Mouse (Mus musculus) kidney, postnatal 0 days (tissue): ENCODE data around the gene Tenm3. TPM values are rescaled to one million over a fixed set of nuclear protein-coding genes. Genes with fewer than 3 reads are reported as not detected.

Experiments used
- ATAC-seq: fragments of 200-750 bp; cut with Nextera tagmentation; replicated peaks from 2 replicates; pipeline ENCODE4 v1.8.0; 2017; ENCODE audit warnings: low read depth, moderate number of reproducible peaks, moderate TSS enrichment, moderate library complexity; ENCODE audit not compliant: low FRiP score
- DNase-seq: peaks from one replicate; pipeline ENCODE4 v3.0.0-alpha.2; 2016; ENCODE audit warnings: low spot score
- H3K27ac ChIP-seq: fragments of 300-500 bp; sonication (generic); 2 replicates; pipeline ENCODE4 v1.5.1; 2014; ENCODE audit warnings: mild to moderate bottlenecking
- H3K27me3 ChIP-seq: fragments of 300-500 bp; sonication (generic); 2 replicates; pipeline ENCODE4 v1.6.1; 2014; ENCODE audit warnings: low read length, mixed read lengths; ENCODE audit not compliant: insufficient read depth
- H3K36me3 ChIP-seq: fragments of 300-500 bp; sonication (generic); 2 replicates; pipeline ENCODE4 v1.6.1; 2014; ENCODE audit warnings: low read length, mixed read lengths; ENCODE audit not compliant: insufficient read depth
- H3K4me1 ChIP-seq: fragments of 300-500 bp; sonication (generic); replicated peaks from 2 replicates; pipeline ENCODE4 v1.6.1; 2014; ENCODE audit warnings: antibody characterized with exemption, low read length, mixed read lengths; ENCODE audit not compliant: insufficient read depth
- H3K4me2 ChIP-seq: fragments of 300-500 bp; sonication (generic); 2 replicates; pipeline ENCODE4 v1.6.1; 2014; ENCODE audit warnings: mild to moderate bottlenecking, low read length, moderate library complexity, mixed read lengths
- H3K4me3 ChIP-seq: fragments of 300-500 bp; sonication (generic); replicated peaks from 2 replicates; pipeline ENCODE4 v1.5.1; 2014; ENCODE audit warnings: low read depth, low read length
- H3K9ac ChIP-seq: fragments of 300-500 bp; sonication (generic); 2 replicates; pipeline ENCODE4 v1.6.1; 2014; ENCODE audit warnings: low read depth, low read length
- H3K9me3 ChIP-seq: fragments of 300-500 bp; sonication (generic); replicated peaks from 2 replicates; pipeline ENCODE4 v1.6.1; 2016; ENCODE audit warnings: low read length, inconsistent platforms, mixed read lengths
- CTCF ChIP-seq: IDR thresholded peaks from 2 replicates; pipeline ENCODE4 v1.5.1; 2016; ENCODE audit warnings: antibody characterized with exemption, low read depth, mild to moderate bottlenecking, moderate library complexity
- WGBS: fragments of 180-500 bp; shearing (Covaris S2); extraction: QIAGEN DNeasy Blood & Tissue Kit; methylation state at CpG from one replicate; pipeline ENCODE4 v1.1.7; 2014; 5-methylcytosine and 5-hydroxymethylcytosine counted together
- polyA plus RNA-seq: library from polyadenylated mRNA; unstranded; fragments of >200 nt; fragmentation: Nextera tagmentation; extraction: Ambion mirVana; gene quantifications from 2 replicates; pipeline ENCODE4 v1.2.1, GENCODE M21; 2015

The Tenm3 gene
- polyA plus RNA-seq, 1 experiment from 2014 or later, result 15.3 TPM

- no peak overlapping the region for H3K27ac ChIP-seq
- H3K36me3 ChIP-seq, result no peaks in the 10 kb centered on the region
- no peak for TF ChIP-seq CTCF
- DNase-seq (no peak), ATAC-seq (no peak)
- H3K4me3 ChIP-seq, result no peak overlapping the region
- H3K9me3 ChIP-seq, result no peaks in the 10 kb centered on the region
- H3K4me2 ChIP-seq, result no peak overlapping the region
- no peaks in the 10 kb centered on the region for H3K4me1 ChIP-seq
- WGBS, result 71% methylated on average over 9 of the region's 9 CpGs
- no peaks in the 10 kb centered on the region for H3K27me3 ChIP-seq
- H3K9ac ChIP-seq, result no peak overlapping the region
Measured at GRCm38 (mm10) chr8:48203611-48204010, 640.1 kb downstream of the Tenm3 start.

- ATAC-seq (no peak), DNase-seq (no peak)
- Histone ChIP-seq H3K27ac (no peak overlapping the region), H3K36me3 (no peaks in the 10 kb centered on the region), H3K9me3 (no peaks in the 10 kb centered on the region), H3K27me3 (no peaks in the 10 kb centered on the region), H3K4me3 (no peak overlapping the region), H3K4me2 (no peak overlapping the region), H3K9ac (no peak overlapping the region), H3K4me1 (no peaks in the 10 kb centered on the region)
- TF ChIP-seq CTCF, result no peak
- 66% methylated on average over 6 of the region's 6 CpGs for WGBS
Measured at GRCm38 (mm10) chr8:48203161-48203560, 640.6 kb downstream of the Tenm3 start.

GRCm38 (mm10) chr8:48202632-48203031, 641.1 kb downstream of the Tenm3 start:
- Histone ChIP-seq H3K27me3 (no peaks in the 10 kb centered on the region), H3K36me3 (no peaks in the 10 kb centered on the region), H3K27ac (no peak overlapping the region), H3K4me1 (no peaks in the 10 kb centered on the region), H3K4me2 (no peak overlapping the region), H3K9ac (no peak overlapping the region), H3K9me3 (no peaks in the 10 kb centered on the region), H3K4me3 (no peak overlapping the region)
- TF ChIP-seq CTCF, result no peak
- ATAC-seq (no peak), DNase-seq (no peak)
- WGBS, result 80% methylated on average over 3 of the region's 3 CpGs

GRCm38 (mm10) chr8:48199171-48199570, 644.6 kb downstream of the Tenm3 start:
- no peak for ATAC-seq
- WGBS, result 95% methylated on average over 9 of the region's 9 CpGs
- no peak overlapping the region for H3K4me3 ChIP-seq

GRCm38 (mm10) chr8:48195971-48196370, 647.8 kb downstream of the Tenm3 start:
- ATAC-seq (no peak), DNase-seq (no peak)

More at GRCm38 (mm10) chr8:48199171-48199570, 644.6 kb downstream of the Tenm3 start:
- Histone ChIP-seq H3K4me2 (no peak overlapping the region), H3K4me1 (no peaks in the 10 kb centered on the region), H3K27me3 (no peaks in the 10 kb centered on the region), H3K36me3 (no peaks in the 10 kb centered on the region), H3K9ac (no peak overlapping the region), H3K27ac (no peak overlapping the region), H3K9me3 (no peaks in the 10 kb centered on the region)
- no peak for TF ChIP-seq CTCF
- DNase-seq, result no peak

GRCm38 (mm10) chr8:48188586-48188985, 655.2 kb downstream of the Tenm3 start:
- H3K4me3 ChIP-seq, result no peak overlapping the region
- no peaks in the 10 kb centered on the region for H3K27me3 ChIP-seq
- H3K9me3 ChIP-seq, result no peaks in the 10 kb centered on the region
- H3K4me2 ChIP-seq, result no peak overlapping the region
- no peak for ATAC-seq
- no peaks in the 10 kb centered on the region for H3K4me1 ChIP-seq
- H3K9ac ChIP-seq, result no peak overlapping the region
- H3K36me3 ChIP-seq, result no peaks in the 10 kb centered on the region
- 93% methylated on average over 11 of the region's 12 CpGs for WGBS
- H3K27ac ChIP-seq, result no peak overlapping the region
- no peak for DNase-seq
- no peak for TF ChIP-seq CTCF

More at GRCm38 (mm10) chr8:48195971-48196370, 647.8 kb downstream of the Tenm3 start:
- WGBS, result 93% methylated on average over 9 of the region's 9 CpGs
- Histone ChIP-seq H3K4me1 (no peaks in the 10 kb centered on the region), H3K27me3 (no peaks in the 10 kb centered on the region), H3K4me3 (no peak overlapping the region), H3K36me3 (no peaks in the 10 kb centered on the region), H3K4me2 (no peak overlapping the region), H3K27ac (no peak overlapping the region), H3K9ac (no peak overlapping the region), H3K9me3 (no peaks in the 10 kb centered on the region)
- no peak for TF ChIP-seq CTCF

- 89% methylated on average over 7 of the region's 7 CpGs for WGBS
- no peak for TF ChIP-seq CTCF
- no peak for DNase-seq
Measured at GRCm38 (mm10) chr8:48183758-48184157, 660.0 kb downstream of the Tenm3 start.

More at GRCm38 (mm10) chr8:48183758-48184157, 660.0 kb downstream of the Tenm3 start:
- Histone ChIP-seq H3K9me3 (no peaks in the 10 kb centered on the region), H3K4me2 (no peak overlapping the region), H3K27me3 (no peaks in the 10 kb centered on the region), H3K9ac (no peak overlapping the region), H3K36me3 (no peaks in the 10 kb centered on the region), H3K4me3 (no peak overlapping the region), H3K27ac (no peak overlapping the region), H3K4me1 (no peaks in the 10 kb centered on the region)
- ATAC-seq, result no peak
